Mouse (Mus musculus) ES-Bruce4 (cell line): ENCODE results near the gene Tmco4.

Experiments used
- CTCF ChIP-seq: IDR thresholded peaks from one replicate; pipeline ENCODE4 v1.8.1; 2011; ENCODE audit warnings: low read depth, low read length
- POLR2A ChIP-seq: IDR thresholded peaks from one replicate; pipeline ENCODE4 v1.8.1; 2011; ENCODE audit warnings: low read length; ENCODE audit not compliant: insufficient read depth

GRCm38 (mm10) chr4:139024379-139024778 is 51.7 kb downstream of the Tmco4 start:
- TF ChIP-seq CTCF (no peak), POLR2A (no peak)
